Mouse (Mus musculus): Measurements from ENCODE around the gene Cavin1.

Cavin1 gene

DNA sequence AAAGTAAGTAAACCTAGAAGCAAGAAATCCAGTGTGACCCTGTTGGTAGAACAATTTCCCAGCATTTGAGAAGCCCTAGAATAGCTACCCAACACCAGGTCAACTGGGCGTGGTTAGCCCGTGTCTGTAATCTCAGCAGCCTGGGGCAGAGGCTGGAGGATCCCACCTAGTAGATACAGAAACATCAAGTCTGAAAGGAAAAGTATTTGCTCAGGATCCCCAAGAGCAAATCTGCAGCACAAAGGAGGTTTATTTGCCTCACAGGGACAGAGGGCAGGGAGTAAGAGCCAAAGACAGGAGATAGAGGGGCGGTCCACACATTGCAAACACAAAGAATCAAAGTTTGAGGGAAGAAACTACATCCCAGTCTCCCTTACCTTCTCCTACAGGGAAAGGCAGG, 28.6 kb upstream of the Cavin1 start:
- TF ChIP-seq CTCF (conservative IDR thresholded peaks at IDR 0.05; ENCODE audit: low read length) (no peak), NANOG (IDR thresholded peaks at IDR 0.05; ENCODE audit: borderline replicate concordance, low read length) (peak; percentile 66; the same call in 1 of the 2 replicates)
- Histone ChIP-seq H3K36me3 (ENCODE audit: insufficient read depth, low read length) (no peaks in the 10 kb centered on the region), H3K4me1 (replicated peaks; ENCODE audit: low read depth, low read length) (peaks cover 47% of the 10 kb centered on the region), H3K4me3 (replicated peaks; ENCODE audit: low read length) (0 out of 2 replicates have a peak overlapping the region, but pooled peaks have one; percentile 17), H3K9me3 (ENCODE audit: low read length) (no peaks in the 10 kb centered on the region), H3K27me3 (ENCODE audit: insufficient read depth, low read length) (peaks cover 24% of the 10 kb centered on the region)

DNA sequence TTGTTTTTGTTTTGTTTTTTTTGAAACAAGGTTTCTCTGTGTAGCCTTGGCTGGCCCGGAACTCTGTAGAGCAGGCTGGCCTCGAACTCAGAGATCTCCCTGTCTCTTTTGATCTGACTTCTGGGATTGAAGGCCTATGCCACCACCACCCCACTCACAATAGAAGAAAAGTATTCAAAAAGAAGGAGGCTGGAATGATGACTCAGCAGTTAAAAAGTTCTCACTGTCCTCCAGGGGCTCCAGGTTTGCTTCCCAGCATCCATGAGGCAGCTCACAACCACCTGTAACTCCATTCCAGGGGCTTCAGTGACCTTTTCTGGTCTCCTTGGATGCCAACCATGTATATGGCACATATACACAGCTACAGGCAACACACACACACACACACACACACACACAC, 28.1 kb upstream of the Cavin1 start:
- Histone ChIP-seq H3K4me3 (replicated peaks; ENCODE audit: low read length) (peak overlapping the region; percentile 17; the same call in 1 of the 2 replicates), H3K36me3 (ENCODE audit: insufficient read depth, low read length) (no peaks in the 10 kb centered on the region), H3K27me3 (ENCODE audit: insufficient read depth, low read length) (peaks cover 26% of the 10 kb centered on the region), H3K9me3 (ENCODE audit: low read length) (no peaks in the 10 kb centered on the region), H3K4me1 (replicated peaks; ENCODE audit: low read depth, low read length) (peaks cover 47% of the 10 kb centered on the region)
- TF ChIP-seq CTCF (conservative IDR thresholded peaks at IDR 0.05; ENCODE audit: low read length) (no peak), POU5F1 (IDR thresholded peaks at IDR 0.05; ENCODE audit: borderline replicate concordance, low read length) (no peak), NANOG (IDR thresholded peaks at IDR 0.05; ENCODE audit: borderline replicate concordance, low read length) (no peak)

DNA sequence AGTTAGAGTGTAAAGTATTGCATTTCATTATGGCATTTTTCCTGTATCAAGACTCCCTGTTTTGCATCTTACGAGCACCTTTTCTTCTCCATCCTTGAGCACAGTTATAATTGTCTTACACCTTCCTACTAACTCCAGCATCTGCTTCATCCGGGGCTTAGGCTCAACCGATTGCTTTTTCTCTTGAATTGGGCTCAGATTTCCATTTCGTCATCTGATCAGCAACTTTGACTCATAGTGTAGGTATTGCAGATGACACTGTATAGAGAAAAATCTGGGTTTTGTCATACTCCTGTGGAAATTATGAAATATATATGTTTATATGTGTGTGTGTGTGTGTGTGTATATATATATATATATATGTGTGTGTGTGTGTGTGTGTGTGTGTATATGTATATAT, 25.8 kb upstream of the Cavin1 start:
- H3K4me3 ChIP-seq (replicated peaks; ENCODE audit: low read length) = no peak overlapping the region
- no peak for TF ChIP-seq POU5F1 (IDR thresholded peaks at IDR 0.05; ENCODE audit: borderline replicate concordance, low read length)
- no peak for TF ChIP-seq NANOG (IDR thresholded peaks at IDR 0.05; ENCODE audit: borderline replicate concordance, low read length)
- no peak for TF ChIP-seq CTCF (conservative IDR thresholded peaks at IDR 0.05; ENCODE audit: low read length)
- H3K4me1 ChIP-seq (replicated peaks; ENCODE audit: low read depth, low read length) = peaks cover 42% of the 10 kb centered on the region
- peaks cover 29% of the 10 kb centered on the region for H3K27me3 ChIP-seq (ENCODE audit: insufficient read depth, low read length)
- H3K9me3 ChIP-seq (ENCODE audit: low read length) = no peaks in the 10 kb centered on the region
- H3K36me3 ChIP-seq (ENCODE audit: insufficient read depth, low read length) = no peaks in the 10 kb centered on the region

DNA sequence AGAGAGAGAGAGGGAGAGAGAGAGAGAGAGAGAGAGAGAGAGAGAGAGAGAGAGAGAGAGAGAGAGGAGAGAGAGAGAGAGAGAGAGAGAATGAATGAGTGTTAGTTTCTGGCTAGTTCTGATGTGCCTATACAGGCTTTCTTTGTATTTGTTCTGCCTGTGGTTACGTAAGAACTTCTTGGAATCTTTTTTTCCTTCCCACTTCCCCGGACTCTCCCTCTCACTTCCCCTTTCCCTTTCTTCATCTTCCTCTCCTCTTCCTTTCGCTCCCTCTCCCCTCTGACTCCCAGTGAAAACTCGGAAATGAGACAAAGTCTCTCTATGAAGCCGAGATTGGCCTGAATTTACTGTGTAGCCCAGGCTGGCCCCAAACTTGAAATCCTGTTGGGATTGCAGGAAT, 24.0 kb upstream of the Cavin1 start:
- H3K4me3 ChIP-seq (replicated peaks; ENCODE audit: low read length) = no peak overlapping the region
- H3K27me3 ChIP-seq (ENCODE audit: insufficient read depth, low read length) = peaks cover 14% of the 10 kb centered on the region
- H3K4me1 ChIP-seq (replicated peaks; ENCODE audit: low read depth, low read length) = peaks cover 28% of the 10 kb centered on the region
- no peaks in the 10 kb centered on the region for H3K9me3 ChIP-seq (ENCODE audit: low read length)
- no peaks in the 10 kb centered on the region for H3K36me3 ChIP-seq (ENCODE audit: insufficient read depth, low read length)
- TF ChIP-seq CTCF (conservative IDR thresholded peaks at IDR 0.05; ENCODE audit: low read length) (no peak), NANOG (IDR thresholded peaks at IDR 0.05; ENCODE audit: borderline replicate concordance, low read length) (no peak), POU5F1 (IDR thresholded peaks at IDR 0.05; ENCODE audit: borderline replicate concordance, low read length) (no peak)

DNA sequence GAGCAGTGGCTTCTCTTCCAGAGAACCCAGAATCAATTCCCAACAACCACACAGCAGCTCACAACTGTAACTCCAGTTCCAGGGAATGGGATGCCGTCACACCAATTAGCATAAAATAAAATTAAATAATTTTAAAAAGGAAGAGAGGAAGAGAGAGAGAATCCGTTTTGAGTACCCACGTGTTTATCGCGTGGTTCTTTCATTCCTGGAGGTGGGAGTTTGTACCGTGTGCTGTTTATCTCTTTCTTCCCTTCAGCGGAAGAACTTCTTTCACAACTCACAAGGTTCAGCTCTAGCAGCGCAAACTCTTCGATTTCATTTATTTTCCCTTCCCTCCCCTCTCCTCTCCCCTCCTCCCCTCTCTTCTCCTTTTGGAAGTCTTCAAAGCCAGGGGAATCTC, 23.5 kb upstream of the Cavin1 start:
- Histone ChIP-seq H3K4me3 (replicated peaks; ENCODE audit: low read length) (no peak overlapping the region), H3K36me3 (ENCODE audit: insufficient read depth, low read length) (no peaks in the 10 kb centered on the region), H3K27me3 (ENCODE audit: insufficient read depth, low read length) (peaks cover 14% of the 10 kb centered on the region), H3K4me1 (replicated peaks; ENCODE audit: low read depth, low read length) (peaks cover 26% of the 10 kb centered on the region), H3K9me3 (ENCODE audit: low read length) (no peaks in the 10 kb centered on the region)
- TF ChIP-seq POU5F1 (IDR thresholded peaks at IDR 0.05; ENCODE audit: borderline replicate concordance, low read length) (no peak), CTCF (conservative IDR thresholded peaks at IDR 0.05; ENCODE audit: low read length) (no peak), NANOG (IDR thresholded peaks at IDR 0.05; ENCODE audit: borderline replicate concordance, low read length) (no peak)

DNA sequence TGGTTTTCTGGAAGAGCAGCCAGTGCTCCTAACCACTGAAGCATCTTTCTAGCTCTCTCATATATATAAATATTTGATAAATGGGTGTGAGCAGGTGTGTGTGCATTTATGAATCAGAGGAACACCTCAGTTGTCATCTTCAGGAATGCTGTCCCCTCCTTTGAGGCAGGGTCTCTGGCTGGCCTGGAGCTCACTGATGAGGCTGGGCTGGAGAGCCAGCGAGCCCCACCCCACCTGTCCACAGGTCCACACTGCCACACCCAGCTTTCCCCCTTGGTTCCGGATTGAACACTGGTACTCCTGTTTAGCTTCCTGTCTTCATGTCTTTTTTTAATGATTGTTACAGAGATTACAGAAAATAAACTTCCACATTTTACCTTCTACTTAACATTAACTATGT, 22.8 kb upstream of the Cavin1 start:
- Histone ChIP-seq H3K36me3 (ENCODE audit: insufficient read depth, low read length) (no peaks in the 10 kb centered on the region), H3K9me3 (ENCODE audit: low read length) (no peaks in the 10 kb centered on the region), H3K27me3 (ENCODE audit: insufficient read depth, low read length) (peaks cover 18% of the 10 kb centered on the region), H3K4me1 (replicated peaks; ENCODE audit: low read depth, low read length) (peaks cover 21% of the 10 kb centered on the region), H3K4me3 (replicated peaks; ENCODE audit: low read length) (no peak overlapping the region)
- TF ChIP-seq NANOG (IDR thresholded peaks at IDR 0.05; ENCODE audit: borderline replicate concordance, low read length) = no peak
- no peak for TF ChIP-seq POU5F1 (IDR thresholded peaks at IDR 0.05; ENCODE audit: borderline replicate concordance, low read length)
- TF ChIP-seq CTCF (conservative IDR thresholded peaks at IDR 0.05; ENCODE audit: low read length) = no peak

DNA sequence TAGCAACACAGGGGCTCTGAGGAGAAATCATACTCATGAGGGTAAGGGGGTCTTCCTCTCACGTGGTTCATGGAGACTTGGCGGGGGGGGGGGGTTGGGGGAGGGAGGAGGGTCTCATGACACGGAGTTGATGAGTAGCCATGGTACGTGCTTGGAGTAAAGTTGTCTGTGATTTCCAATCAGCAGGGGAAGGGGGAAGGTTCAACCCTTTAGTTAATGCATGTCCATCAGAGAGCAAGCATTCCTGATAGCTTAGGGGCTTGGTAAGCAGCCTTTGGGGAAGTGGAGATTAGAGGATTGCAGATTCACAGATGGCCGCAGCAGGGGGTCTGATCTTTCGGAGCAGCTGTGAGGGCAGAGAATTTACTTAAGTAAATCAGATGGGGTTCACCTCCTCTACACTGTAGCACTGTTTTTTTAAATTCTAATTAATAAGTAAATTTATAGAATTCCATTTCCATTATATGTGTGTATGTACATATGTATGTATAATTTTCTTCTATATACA, 20.4 kb upstream of the Cavin1 start:
- Histone ChIP-seq H3K27me3 (ENCODE audit: insufficient read depth, low read length) (peaks cover 18% of the 10 kb centered on the region), H3K36me3 (ENCODE audit: insufficient read depth, low read length) (no peaks in the 10 kb centered on the region), H3K4me1 (replicated peaks; ENCODE audit: low read depth, low read length) (peaks cover 13% of the 10 kb centered on the region), H3K4me3 (replicated peaks; ENCODE audit: low read length) (no peak overlapping the region), H3K9me3 (ENCODE audit: low read length) (no peaks in the 10 kb centered on the region)
- no peak for TF ChIP-seq POU5F1 (IDR thresholded peaks at IDR 0.05; ENCODE audit: borderline replicate concordance, low read length)
- peak; percentile 71; the same call in 1 of the 2 replicates for TF ChIP-seq NANOG (IDR thresholded peaks at IDR 0.05; ENCODE audit: borderline replicate concordance, low read length)

DNA sequence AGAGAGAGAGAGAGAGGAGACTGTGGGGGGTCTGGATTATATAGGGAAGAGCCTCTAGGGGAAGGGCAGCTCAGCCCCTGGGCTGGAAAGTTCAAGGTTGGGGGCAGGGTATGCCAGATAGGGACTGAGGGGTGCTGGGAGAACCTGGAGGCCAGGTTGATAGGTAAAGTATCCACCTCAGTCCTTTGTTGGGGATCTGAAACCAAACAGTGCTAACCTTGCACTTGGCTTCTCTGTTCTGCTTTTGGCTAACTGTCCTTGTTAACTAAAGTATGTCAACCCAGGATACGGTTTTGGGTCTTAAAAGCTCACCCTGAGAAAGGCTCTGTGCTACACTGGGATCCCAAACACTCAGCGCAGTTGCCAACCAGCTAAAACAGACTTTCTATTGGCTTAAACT, 19.0 kb upstream of the Cavin1 start:
- H3K4me1 ChIP-seq (replicated peaks; ENCODE audit: low read depth, low read length) = peaks cover 13% of the 10 kb centered on the region
- TF ChIP-seq POU5F1 (IDR thresholded peaks at IDR 0.05; ENCODE audit: borderline replicate concordance, low read length) (no peak), CTCF (conservative IDR thresholded peaks at IDR 0.05; ENCODE audit: low read length) (no peak)
- H3K27me3 ChIP-seq (ENCODE audit: insufficient read depth, low read length) = peaks cover 12% of the 10 kb centered on the region
- no peak overlapping the region for H3K4me3 ChIP-seq (replicated peaks; ENCODE audit: low read length)
- H3K36me3 ChIP-seq (ENCODE audit: insufficient read depth, low read length) = no peaks in the 10 kb centered on the region
- no peaks in the 10 kb centered on the region for H3K9me3 ChIP-seq (ENCODE audit: low read length)

DNA sequence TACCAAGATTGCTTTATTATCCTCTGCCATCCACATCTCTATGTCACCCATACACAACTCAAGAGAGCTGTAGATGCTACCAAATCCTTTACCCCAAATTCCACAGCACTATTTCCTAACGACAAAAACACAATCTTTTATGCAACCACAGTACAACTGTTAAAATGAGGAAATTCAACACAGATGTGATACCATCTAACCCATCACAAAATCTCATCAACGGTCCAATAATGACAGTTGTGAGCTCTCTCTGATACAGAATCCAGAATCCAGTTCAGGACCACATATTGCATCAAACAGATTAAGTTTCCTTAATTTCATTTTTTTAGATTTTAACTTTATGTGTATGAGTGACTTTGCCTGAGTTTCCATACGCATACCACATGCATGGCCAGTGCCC, 18.0 kb upstream of the Cavin1 start:
- no peak for TF ChIP-seq NANOG (IDR thresholded peaks at IDR 0.05; ENCODE audit: borderline replicate concordance, low read length)
- no peak for TF ChIP-seq POU5F1 (IDR thresholded peaks at IDR 0.05; ENCODE audit: borderline replicate concordance, low read length)
- TF ChIP-seq CTCF (conservative IDR thresholded peaks at IDR 0.05; ENCODE audit: low read length) = no peak
- peaks cover 13% of the 10 kb centered on the region for H3K4me1 ChIP-seq (replicated peaks; ENCODE audit: low read depth, low read length)
- H3K27me3 ChIP-seq (ENCODE audit: insufficient read depth, low read length) = peaks cover 7% of the 10 kb centered on the region; the same call in 1 of the 2 replicates
- H3K4me3 ChIP-seq (replicated peaks; ENCODE audit: low read length) = no peak overlapping the region
- H3K36me3 ChIP-seq (ENCODE audit: insufficient read depth, low read length) = no peaks in the 10 kb centered on the region
- no peaks in the 10 kb centered on the region for H3K9me3 ChIP-seq (ENCODE audit: low read length)

Data from E14TG2a.4 (cell line).